Mouse (Mus musculus): ENCODE measurements around the gene Sirpa.

- no peak for TF ChIP-seq POLR2A (IDR thresholded peaks at IDR 0.05; ENCODE audit: borderline replicate concordance, extremely low read depth, low read depth, low read length)
- TF ChIP-seq CTCF (IDR thresholded peaks at IDR 0.05; ENCODE audit: insufficient read depth, low read length) = no peak
These were observed 34.0 kb downstream of the Sirpa start for GRCm38 (mm10) chr2:129626621-129627061.

All from lung, adult 2 months (tissue).